Mouse (Mus musculus): Measurements from ENCODE around the gene Trim59. TPM values are rescaled to one million over a fixed set of nuclear protein-coding genes. Genes with fewer than 3 reads are reported as not detected.

Trim59 gene
- polyA plus RNA-seq, 1 experiment from 2014 or later = 57.5 TPM

GRCm38 (mm10) chr3:69046509-69046908, 2.0 kb upstream of the Trim59 start:
- no peaks in the 10 kb centered on the region for H3K27me3 ChIP-seq (ENCODE audit: control insufficient read depth, insufficient read depth, low read length)
- no peak for DNase-seq
- ATAC-seq (ENCODE audit: low FRiP score, low TSS enrichment) = no peak
- H3K9me3 ChIP-seq (ENCODE audit: control insufficient read depth, low read length) = no peaks in the 10 kb centered on the region
- H3K4me1 ChIP-seq (ENCODE audit: control insufficient read depth, insufficient read depth, low read length) = peaks cover 17% of the 10 kb centered on the region; the same call in 1 of the 2 replicates
- H3K36me3 ChIP-seq (ENCODE audit: control insufficient read depth, insufficient read depth, low read length) = no peaks in the 10 kb centered on the region
- H3K4me3 ChIP-seq (replicated peaks; ENCODE audit: low read depth, low read length) = no peak overlapping the region
- no peak overlapping the region for H3K9ac ChIP-seq (replicated peaks; ENCODE audit: low read length)
- H3K27ac ChIP-seq (replicated peaks; ENCODE audit: low read depth, low read length) = no peak overlapping the region
- 78% methylated on average over 4 of the region's 4 CpGs for WGBS
- no peak overlapping the region for H3K4me2 ChIP-seq (ENCODE audit: low read length)

GRCm38 (mm10) chr3:69045750-69046149, 1.2 kb upstream of the Trim59 start:
- Histone ChIP-seq H3K9ac (replicated peaks; ENCODE audit: low read length) (peak overlapping the region; percentile 87), H3K27ac (replicated peaks; ENCODE audit: low read depth, low read length) (no peak overlapping the region)

GRCm38 (mm10) chr3:69045400-69045703, 797 bp upstream of the Trim59 start:
- Histone ChIP-seq H3K4me3 (replicated peaks; ENCODE audit: low read depth, low read length) (peak overlapping the region; percentile 82), H3K27me3 (ENCODE audit: control insufficient read depth, insufficient read depth, low read length) (no peaks in the 10 kb centered on the region), H3K36me3 (ENCODE audit: control insufficient read depth, insufficient read depth, low read length) (no peaks in the 10 kb centered on the region; the same call in 1 of the 2 replicates), H3K9me3 (ENCODE audit: control insufficient read depth, low read length) (no peaks in the 10 kb centered on the region), H3K4me1 (ENCODE audit: control insufficient read depth, insufficient read depth, low read length) (peaks cover 17% of the 10 kb centered on the region; the same call in 1 of the 2 replicates), H3K27ac (replicated peaks; ENCODE audit: low read depth, low read length) (peak overlapping the region; percentile 94), H3K4me2 (ENCODE audit: low read length) (peak overlapping the region; percentile 88), H3K9ac (replicated peaks; ENCODE audit: low read length) (peak overlapping the region; percentile 87)
- 8% methylated on average over 9 of the region's 9 CpGs for whole genome bisulfite sequencing
- no peak for DNase-seq
- no peak for ATAC-seq (ENCODE audit: low FRiP score, low TSS enrichment)

More at GRCm38 (mm10) chr3:69045750-69046149, 1.2 kb upstream of the Trim59 start:
- 22% methylated on average over 13 of the region's 13 CpGs for WGBS
- H3K4me3 ChIP-seq (replicated peaks; ENCODE audit: low read depth, low read length) = peak overlapping the region; percentile 82
- ATAC-seq (ENCODE audit: low FRiP score, low TSS enrichment) = no peak
- H3K4me2 ChIP-seq (ENCODE audit: low read length) = peak overlapping the region; percentile 88
- peak; percentile 36 for DNase-seq
- peaks cover 17% of the 10 kb centered on the region; the same call in 1 of the 2 replicates for H3K4me1 ChIP-seq (ENCODE audit: control insufficient read depth, insufficient read depth, low read length)
- H3K27me3 ChIP-seq (ENCODE audit: control insufficient read depth, insufficient read depth, low read length) = no peaks in the 10 kb centered on the region
- H3K9me3 ChIP-seq (ENCODE audit: control insufficient read depth, low read length) = no peaks in the 10 kb centered on the region
- H3K36me3 ChIP-seq (ENCODE audit: control insufficient read depth, insufficient read depth, low read length) = no peaks in the 10 kb centered on the region; the same call in 1 of the 2 replicates

- peak overlapping the region; percentile 82 for H3K4me3 ChIP-seq (replicated peaks; ENCODE audit: low read depth, low read length)
- peak overlapping the region; percentile 88 for H3K4me2 ChIP-seq (ENCODE audit: low read length)
- H3K36me3 ChIP-seq (ENCODE audit: control insufficient read depth, insufficient read depth, low read length) = no peaks in the 10 kb centered on the region; the same call in 1 of the 2 replicates
- no peaks in the 10 kb centered on the region for H3K27me3 ChIP-seq (ENCODE audit: control insufficient read depth, insufficient read depth, low read length)
- WGBS = under 1% methylated on average over 41 of the region's 42 CpGs
- no peaks in the 10 kb centered on the region for H3K9me3 ChIP-seq (ENCODE audit: control insufficient read depth, low read length)
- DNase-seq = no peak
- H3K27ac ChIP-seq (replicated peaks; ENCODE audit: low read depth, low read length) = peak overlapping the region; percentile 94
- peaks cover 17% of the 10 kb centered on the region; the same call in 1 of the 2 replicates for H3K4me1 ChIP-seq (ENCODE audit: control insufficient read depth, insufficient read depth, low read length)
- peak; percentile 70 for ATAC-seq (ENCODE audit: low FRiP score, low TSS enrichment)
- H3K9ac ChIP-seq (replicated peaks; ENCODE audit: low read length) = peak overlapping the region; percentile 87
Observed at GRCm38 (mm10) chr3:69044167-69044591, 376 bp downstream of the Trim59 start.

GRCm38 (mm10) chr3:69041298-69041697, 3.3 kb downstream of the Trim59 start:
- H3K27ac ChIP-seq (replicated peaks; ENCODE audit: low read depth, low read length) = no peak overlapping the region
- 58% methylated on average over 5 of the region's 5 CpGs for WGBS
- H3K4me3 ChIP-seq (replicated peaks; ENCODE audit: low read depth, low read length) = no peak overlapping the region
- H3K36me3 ChIP-seq (ENCODE audit: control insufficient read depth, insufficient read depth, low read length) = peaks cover 14% of the 10 kb centered on the region
- ATAC-seq (ENCODE audit: low FRiP score, low TSS enrichment) (no peak), DNase-seq (no peak)
- H3K4me1 ChIP-seq (ENCODE audit: control insufficient read depth, insufficient read depth, low read length) = peaks cover 17% of the 10 kb centered on the region; the same call in 1 of the 2 replicates
- no peak overlapping the region for H3K9ac ChIP-seq (replicated peaks; ENCODE audit: low read length)
- no peaks in the 10 kb centered on the region for H3K9me3 ChIP-seq (ENCODE audit: control insufficient read depth, low read length)
- no peaks in the 10 kb centered on the region for H3K27me3 ChIP-seq (ENCODE audit: control insufficient read depth, insufficient read depth, low read length)
- H3K4me2 ChIP-seq (ENCODE audit: low read length) = peak overlapping the region; percentile 30

GRCm38 (mm10) chr3:69040105-69040504, 4.5 kb downstream of the Trim59 start:
- no peak overlapping the region for H3K27ac ChIP-seq (replicated peaks; ENCODE audit: low read depth, low read length)
- no peak overlapping the region for H3K4me3 ChIP-seq (replicated peaks; ENCODE audit: low read depth, low read length)
- no peak overlapping the region for H3K9ac ChIP-seq (replicated peaks; ENCODE audit: low read length)
- no peak overlapping the region for H3K4me2 ChIP-seq (ENCODE audit: low read length)
- ATAC-seq (ENCODE audit: low FRiP score, low TSS enrichment) (no peak), DNase-seq (no peak)
- H3K9me3 ChIP-seq (ENCODE audit: control insufficient read depth, low read length) = no peaks in the 10 kb centered on the region
- H3K27me3 ChIP-seq (ENCODE audit: control insufficient read depth, insufficient read depth, low read length) = no peaks in the 10 kb centered on the region
- peaks cover 25% of the 10 kb centered on the region for H3K36me3 ChIP-seq (ENCODE audit: control insufficient read depth, insufficient read depth, low read length)
- H3K4me1 ChIP-seq (ENCODE audit: control insufficient read depth, insufficient read depth, low read length) = peaks cover 12% of the 10 kb centered on the region; the same call in 1 of the 2 replicates
- 88% methylated on average over 2 of the region's 2 CpGs for WGBS

- H3K4me1 ChIP-seq (ENCODE audit: control insufficient read depth, insufficient read depth, low read length) = no peaks in the 10 kb centered on the region
- H3K27ac ChIP-seq (replicated peaks; ENCODE audit: low read depth, low read length) = no peak overlapping the region
- no peak overlapping the region for H3K4me3 ChIP-seq (replicated peaks; ENCODE audit: low read depth, low read length)
- no peak overlapping the region for H3K9ac ChIP-seq (replicated peaks; ENCODE audit: low read length)
- ATAC-seq (ENCODE audit: low FRiP score, low TSS enrichment) (no peak), DNase-seq (no peak)
- H3K36me3 ChIP-seq (ENCODE audit: control insufficient read depth, insufficient read depth, low read length) = peaks cover 36% of the 10 kb centered on the region
- no peak overlapping the region for H3K4me2 ChIP-seq (ENCODE audit: low read length)
- no peaks in the 10 kb centered on the region for H3K27me3 ChIP-seq (ENCODE audit: control insufficient read depth, insufficient read depth, low read length)
- H3K9me3 ChIP-seq (ENCODE audit: control insufficient read depth, low read length) = no peaks in the 10 kb centered on the region
- WGBS = 98% methylated on average over 1 of the region's 1 CpGs
Observed at GRCm38 (mm10) chr3:69026133-69026783, 18.3 kb downstream of the Trim59 start.

GRCm38 (mm10) chr3:69020764-69021163, 23.8 kb downstream of the Trim59 start:
- Histone ChIP-seq H3K36me3 (ENCODE audit: control insufficient read depth, insufficient read depth, low read length) (peaks cover 38% of the 10 kb centered on the region), H3K4me3 (replicated peaks; ENCODE audit: low read depth, low read length) (no peak overlapping the region), H3K4me1 (ENCODE audit: control insufficient read depth, insufficient read depth, low read length) (no peaks in the 10 kb centered on the region), H3K9ac (replicated peaks; ENCODE audit: low read length) (no peak overlapping the region), H3K4me2 (ENCODE audit: low read length) (no peak overlapping the region), H3K27me3 (ENCODE audit: control insufficient read depth, insufficient read depth, low read length) (no peaks in the 10 kb centered on the region), H3K9me3 (ENCODE audit: control insufficient read depth, low read length) (no peaks in the 10 kb centered on the region), H3K27ac (replicated peaks; ENCODE audit: low read depth, low read length) (no peak overlapping the region)
- no peak for ATAC-seq (ENCODE audit: low FRiP score, low TSS enrichment)
- no peak for DNase-seq

GRCm38 (mm10) chr3:69020285-69020684, 24.3 kb downstream of the Trim59 start:
- 93% methylated on average over 2 of the region's 2 CpGs for WGBS
- Histone ChIP-seq H3K27me3 (ENCODE audit: control insufficient read depth, insufficient read depth, low read length) (no peaks in the 10 kb centered on the region), H3K4me1 (ENCODE audit: control insufficient read depth, insufficient read depth, low read length) (no peaks in the 10 kb centered on the region), H3K9ac (replicated peaks; ENCODE audit: low read length) (no peak overlapping the region), H3K36me3 (ENCODE audit: control insufficient read depth, insufficient read depth, low read length) (peaks cover 38% of the 10 kb centered on the region), H3K27ac (replicated peaks; ENCODE audit: low read depth, low read length) (no peak overlapping the region), H3K9me3 (ENCODE audit: control insufficient read depth, low read length) (no peaks in the 10 kb centered on the region), H3K4me3 (replicated peaks; ENCODE audit: low read depth, low read length) (no peak overlapping the region), H3K4me2 (ENCODE audit: low read length) (no peak overlapping the region)
- DNase-seq = no peak
- ATAC-seq (ENCODE audit: low FRiP score, low TSS enrichment) = no peak

Measured in midbrain, embryonic 14.5 days (tissue).